Mouse (Mus musculus) macrophage (primary cell): ENCODE data around the gene Fbrsl1. TPM values are rescaled to one million over a fixed set of nuclear protein-coding genes. Genes with fewer than 3 reads are reported as not detected.

Experiments used
- H3K27ac ChIP-seq: fragments of 350-480 bp; formaldehyde crosslinking; 2 replicates; pipeline ENCODE4 v1.9.0; 2021
- H3K36me3 ChIP-seq: fragments of 350-480 bp; formaldehyde crosslinking; 2 replicates; pipeline ENCODE4 v1.9.0; 2021; ENCODE audit errors: inconsistent target
- H3K4me3 ChIP-seq: fragments of 350-480 bp; formaldehyde crosslinking; 2 replicates; pipeline ENCODE4 v1.9.0; 2021; ENCODE audit errors: inconsistent target
- H3K79me2 ChIP-seq: fragments of 350-480 bp; formaldehyde crosslinking; 2 replicates; pipeline ENCODE4 v1.9.0; 2021; ENCODE audit errors: inconsistent target
- WGBS: methylation state at CpG from one replicate; pipeline ENCODE4 v1.1.7; 2026; ENCODE audit warnings: inconsistent platforms; ENCODE audit not compliant: missing documents; 5-methylcytosine and 5-hydroxymethylcytosine counted together
- polyA plus RNA-seq: library from polyadenylated mRNA; stranded (reverse); fragments of 250-400 nt; gene quantifications from 3 replicates; pipeline ENCODE4 v1.2.4, GENCODE M21; 2018; ENCODE audit warnings: inconsistent platforms

The Fbrsl1 gene
- polyA plus RNA-seq, 1 experiment from 2014 or later = 11.8 TPM

- WGBS = 82% methylated on average over 5 of the region's 5 CpGs
- H3K27ac ChIP-seq = no peak overlapping the region
- H3K79me2 ChIP-seq = no peaks in the 10 kb centered on the region
- H3K4me3 ChIP-seq = no peak overlapping the region
- no peaks in the 10 kb centered on the region for H3K36me3 ChIP-seq
Observed at GRCm38 (mm10) chr5:110415022-110415421, 33.3 kb downstream of the Fbrsl1 start.

GRCm38 (mm10) chr5:110413018-110413417, 35.3 kb downstream of the Fbrsl1 start:
- no peak overlapping the region for H3K27ac ChIP-seq
- H3K4me3 ChIP-seq = no peak overlapping the region
- H3K36me3 ChIP-seq = no peaks in the 10 kb centered on the region
- H3K79me2 ChIP-seq = no peaks in the 10 kb centered on the region
- WGBS = 81% methylated on average over 13 of the region's 14 CpGs

GRCm38 (mm10) chr5:110410386-110410785, 37.9 kb downstream of the Fbrsl1 start:
- Histone ChIP-seq H3K27ac (no peak overlapping the region), H3K79me2 (no peaks in the 10 kb centered on the region), H3K4me3 (no peak overlapping the region), H3K36me3 (no peaks in the 10 kb centered on the region)
- 94% methylated on average over 5 of the region's 5 CpGs for WGBS

- Histone ChIP-seq H3K27ac (no peak overlapping the region), H3K4me3 (no peak overlapping the region), H3K36me3 (no peaks in the 10 kb centered on the region), H3K79me2 (no peaks in the 10 kb centered on the region)
- 95% methylated on average over 2 of the region's 2 CpGs for WGBS
Observed at GRCm38 (mm10) chr5:110408967-110409366, 39.3 kb downstream of the Fbrsl1 start.

GRCm38 (mm10) chr5:110406065-110406714, 42.1 kb downstream of the Fbrsl1 start:
- no peak overlapping the region for H3K4me3 ChIP-seq
- no peaks in the 10 kb centered on the region for H3K36me3 ChIP-seq
- no peak overlapping the region for H3K27ac ChIP-seq
- WGBS = 97% methylated on average over 8 of the region's 8 CpGs
- no peaks in the 10 kb centered on the region for H3K79me2 ChIP-seq

GRCm38 (mm10) chr5:110403931-110404330, 44.4 kb downstream of the Fbrsl1 start:
- 94% methylated on average over 3 of the region's 3 CpGs for WGBS
- H3K27ac ChIP-seq = no peak overlapping the region
- no peaks in the 10 kb centered on the region for H3K36me3 ChIP-seq
- no peaks in the 10 kb centered on the region for H3K79me2 ChIP-seq
- no peak overlapping the region for H3K4me3 ChIP-seq

GRCm38 (mm10) chr5:110402557-110402956, 45.7 kb downstream of the Fbrsl1 start:
- Histone ChIP-seq H3K27ac (no peak overlapping the region), H3K36me3 (no peaks in the 10 kb centered on the region), H3K4me3 (no peak overlapping the region), H3K79me2 (no peaks in the 10 kb centered on the region)
- 96% methylated on average over 2 of the region's 2 CpGs for WGBS

GRCm38 (mm10) chr5:110401101-110401500, 47.2 kb downstream of the Fbrsl1 start:
- Histone ChIP-seq H3K36me3 (no peaks in the 10 kb centered on the region), H3K27ac (no peak overlapping the region), H3K79me2 (no peaks in the 10 kb centered on the region), H3K4me3 (no peak overlapping the region)
- 93% methylated on average over 8 of the region's 8 CpGs for WGBS

GRCm38 (mm10) chr5:110395006-110395661, 53.2 kb downstream of the Fbrsl1 start:
- Histone ChIP-seq H3K4me3 (no peak overlapping the region), H3K27ac (no peak overlapping the region), H3K79me2 (no peaks in the 10 kb centered on the region), H3K36me3 (no peaks in the 10 kb centered on the region)
- 91% methylated on average over 5 of the region's 5 CpGs for WGBS

GRCm38 (mm10) chr5:110392727-110393126, 55.6 kb downstream of the Fbrsl1 start:
- 98% methylated on average over 5 of the region's 5 CpGs for WGBS
- Histone ChIP-seq H3K27ac (no peak overlapping the region), H3K36me3 (no peaks in the 10 kb centered on the region), H3K79me2 (no peaks in the 10 kb centered on the region), H3K4me3 (no peak overlapping the region)

- 63% methylated on average over 4 of the region's 4 CpGs for WGBS
- no peak overlapping the region for H3K4me3 ChIP-seq
- H3K36me3 ChIP-seq = no peaks in the 10 kb centered on the region
- no peaks in the 10 kb centered on the region; the same call in 1 of the 2 replicates for H3K79me2 ChIP-seq
- H3K27ac ChIP-seq = no peak overlapping the region
Observed at GRCm38 (mm10) chr5:110390631-110391030, 57.7 kb downstream of the Fbrsl1 start.

- no peak overlapping the region for H3K4me3 ChIP-seq
- H3K27ac ChIP-seq = no peak overlapping the region
- peaks cover 28% of the 10 kb centered on the region; the same call in 1 of the 2 replicates for H3K79me2 ChIP-seq
- H3K36me3 ChIP-seq = no peaks in the 10 kb centered on the region
- 58% methylated on average over 8 of the region's 8 CpGs for WGBS
Observed at GRCm38 (mm10) chr5:110387332-110387731, 61.0 kb downstream of the Fbrsl1 start.

GRCm38 (mm10) chr5:110386371-110387330, 61.7 kb downstream of the Fbrsl1 start:
- Histone ChIP-seq H3K4me3 (no peak overlapping the region), H3K27ac (no peak overlapping the region), H3K79me2 (peaks cover 33% of the 10 kb centered on the region; the same call in 1 of the 2 replicates), H3K36me3 (no peaks in the 10 kb centered on the region)
- WGBS = 16% methylated on average over 86 of the region's 90 CpGs

- peaks cover 33% of the 10 kb centered on the region; the same call in 1 of the 2 replicates for H3K79me2 ChIP-seq
- 73% methylated on average over 4 of the region's 4 CpGs for WGBS
- no peaks in the 10 kb centered on the region for H3K36me3 ChIP-seq
- H3K27ac ChIP-seq = no peak overlapping the region
- H3K4me3 ChIP-seq = no peak overlapping the region
Observed at GRCm38 (mm10) chr5:110385263-110385662, 63.0 kb downstream of the Fbrsl1 start.
